ENCODE assay signal across 1 mouse cellular context in the genomic region with DNA sequence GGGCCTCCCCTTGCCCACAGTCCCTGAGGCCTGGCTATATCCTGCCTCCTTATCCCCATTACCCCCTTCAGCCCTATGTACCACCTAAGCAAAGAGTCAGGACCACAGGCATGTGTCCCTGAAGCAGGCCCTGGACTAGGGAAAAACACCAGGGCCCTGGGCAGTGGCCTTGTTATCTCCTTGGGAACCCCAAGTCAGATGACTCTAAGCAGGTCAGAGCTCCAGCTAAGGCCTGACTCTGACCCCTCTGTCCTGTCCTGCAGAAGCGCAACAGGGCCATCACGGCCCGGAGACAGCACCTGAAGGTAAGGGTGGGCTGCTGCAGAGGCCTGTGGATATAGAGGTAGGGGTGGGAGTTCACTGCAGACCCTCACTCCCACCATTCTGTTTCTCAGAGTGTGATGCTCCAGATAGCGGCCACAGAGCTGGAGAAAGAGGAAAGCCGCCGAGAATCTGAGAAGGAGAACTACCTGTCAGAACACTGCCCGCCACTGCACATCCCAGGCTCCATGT.
TF ChIP-seq lines count a peak whose summit lies in the region.

No protein-coding gene starts in this region.

TF ChIP-seq in CH12.LX, 34 proteins besides CTCF, POLR2A, EP300 and RAD21:
- TF ChIP-seq MAX (IDR thresholded peaks at IDR 0.05; ENCODE audit: low read length) (no peak), BHLHE40 (IDR thresholded peaks at IDR 0.05; ENCODE audit: low read depth, low read length) (no peak), USF2 (conservative IDR thresholded peaks at IDR 0.05; ENCODE audit: low read depth, low read length) (no peak), MAZ (IDR thresholded peaks at IDR 0.05; ENCODE audit: low read depth, low read length) (no peak), PAX5 (IDR thresholded peaks at IDR 0.05; ENCODE audit: low read length) (no peak), ZKSCAN1 (IDR thresholded peaks at IDR 0.05; ENCODE audit: borderline replicate concordance, low read depth, low read length) (no peak), KAT2A (IDR thresholded peaks at IDR 0.05; ENCODE audit: insufficient replicate concordance, low read length) (no peak)
